Mouse (Mus musculus) common myeloid progenitor, adult 5-6 weeks (primary cell): Measurements from ENCODE around the gene Rpl10l. TPM values are rescaled to one million over a fixed set of nuclear protein-coding genes. Genes with fewer than 3 reads are reported as not detected.

ENCODE experiments used
- ATAC-seq: replicated peaks from 2 replicates; pipeline ENCODE4 v1.8.0; 2016; ENCODE audit warnings: low read depth, mild to moderate bottlenecking, moderate TSS enrichment, inconsistent platforms; ENCODE audit not compliant: poor library complexity, severe bottlenecking
- total RNA-seq: library from RNA; stranded (forward); fragments of 200-1000, 187-1606 nt; gene quantifications from 2 replicates; pipeline ENCODE4 v1.2.3, GENCODE M21; 2017

Rpl10l gene
- not detected in 2 replicates for total RNA-seq

DNA sequence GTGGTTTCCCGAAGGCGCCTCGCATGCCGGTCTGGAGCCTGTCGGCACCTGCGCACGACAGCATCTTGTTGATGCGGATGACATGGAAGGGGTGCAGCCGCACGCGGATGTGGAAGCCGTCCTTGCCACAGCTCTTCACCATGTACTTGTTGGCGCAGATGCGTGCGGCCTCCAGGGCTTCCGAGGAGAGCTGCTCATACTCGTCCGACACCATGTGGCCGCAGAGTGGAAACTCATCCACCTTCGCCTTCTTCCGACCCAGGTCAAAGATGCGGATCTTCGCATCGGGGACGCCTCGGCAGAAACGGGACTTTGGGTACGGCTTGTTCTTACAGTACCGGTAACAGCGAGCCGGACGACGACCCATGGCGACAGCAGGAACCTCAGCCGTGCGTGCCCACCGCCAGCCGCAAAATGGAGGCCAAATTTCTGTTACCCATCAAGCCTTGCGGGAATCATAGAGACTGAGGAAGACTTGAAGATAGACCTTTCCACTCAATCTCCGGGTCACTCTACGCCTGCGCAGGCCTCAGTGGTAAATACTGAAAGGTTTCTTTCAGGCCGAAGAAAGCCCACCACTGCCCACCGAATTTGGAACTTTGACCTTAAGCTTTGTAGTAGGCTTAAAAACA is at the start of gene Rpl10l:
Gene Rpl10l, minus strand, starts transcription at position 411 of the 632 bp plus-strand sequence.
- ATAC-seq, result no peak

DNA sequence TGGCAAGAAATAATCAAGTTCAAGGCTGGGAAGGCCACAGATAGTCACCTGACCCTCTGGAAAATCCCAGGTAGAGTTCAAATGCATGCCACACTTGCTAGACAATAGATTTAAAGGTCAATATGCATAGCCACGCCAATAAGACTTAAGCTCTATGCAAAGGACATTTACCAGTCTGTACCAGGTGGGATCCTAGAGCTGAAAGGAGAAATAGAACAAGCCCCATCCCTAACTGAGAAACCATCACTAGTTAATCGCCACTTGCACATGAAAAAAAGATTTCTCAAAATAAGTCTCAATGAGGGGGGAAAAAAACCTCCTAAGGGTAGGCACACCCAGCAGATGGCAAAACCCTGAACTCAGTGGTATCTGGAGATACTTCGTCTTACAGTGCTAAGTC is 8.3 kb downstream of the Rpl10l start:
- ATAC-seq, result no peak

DNA sequence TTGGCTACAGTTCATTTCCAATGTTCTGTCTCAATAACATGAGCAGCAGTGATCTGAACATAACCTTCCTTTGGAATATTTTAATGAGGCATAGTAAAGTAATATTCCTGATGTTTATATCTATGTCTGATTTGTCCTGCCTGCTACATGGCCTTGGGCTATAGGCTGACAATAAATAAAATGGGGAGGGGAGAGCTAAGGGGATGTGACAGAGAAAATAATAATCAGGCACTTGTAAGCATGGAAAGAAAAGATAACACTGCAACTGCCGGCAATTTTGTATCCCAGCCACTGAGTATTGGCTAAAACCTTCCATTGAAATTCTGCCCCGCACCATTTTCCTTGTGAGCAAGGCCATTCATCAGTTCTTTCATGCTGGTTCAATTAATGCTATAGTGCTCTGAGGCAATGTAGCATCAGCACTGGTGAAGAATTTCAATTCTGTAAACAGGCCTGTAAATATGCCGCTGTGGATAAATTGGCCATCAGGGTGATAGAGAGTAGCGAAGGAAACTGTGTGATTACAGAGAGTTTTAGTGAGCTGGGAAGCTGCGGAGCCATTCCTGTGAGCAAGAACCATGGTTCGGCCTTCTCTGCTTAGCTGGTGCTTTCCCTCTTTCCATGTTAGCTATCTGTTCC is 38.6 kb downstream of the Rpl10l start:
- ATAC-seq, result no peak

DNA sequence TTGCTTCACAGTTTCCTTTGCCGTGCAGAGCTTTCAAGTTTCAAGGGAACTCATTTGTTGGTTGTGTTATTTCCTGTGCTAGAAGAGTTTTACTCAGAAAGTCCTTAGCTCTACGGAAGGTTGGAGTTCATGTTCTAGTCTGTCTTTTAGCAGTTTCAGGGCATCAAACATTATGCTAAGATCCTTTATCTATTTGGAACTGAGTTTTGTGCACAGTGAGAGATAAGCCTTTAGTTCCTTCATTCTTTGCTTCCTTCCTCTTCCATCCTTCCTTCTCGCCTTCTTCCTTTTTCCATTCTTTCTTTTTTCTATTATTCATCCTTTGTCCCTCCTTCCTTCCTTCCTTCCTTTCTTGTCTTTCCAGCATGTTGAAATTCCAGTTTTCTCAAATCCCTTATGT is 50.0 kb downstream of the Rpl10l start:
- no peak for ATAC-seq
